Mouse (Mus musculus) hindbrain, postnatal 0 days (tissue): ENCODE measurements at regions not wholly inside any gene's neighbourhood (a gene's known extent, or its start where the extent isn't known, plus 50 kb on each side); places are given as distances from the start of the nearest gene placed in this dataset.
"Not testable (repeated sequence)": the region's sequence is repeated elsewhere in the genome, so short reads cannot be mapped to it uniquely, and the experiment has no call there.

Experiments
- ATAC-seq: fragments of 200-750 bp; cut with Nextera tagmentation; 2 replicates; pipeline ENCODE4 v1.8.0; 2017; ENCODE audit warnings: mild to moderate bottlenecking, moderate TSS enrichment, moderate library complexity
- DNase-seq: peaks from one replicate; pipeline ENCODE4 v3.0.0-alpha.2; 2015; ENCODE audit warnings: low spot score
- H3K27ac ChIP-seq: fragments of 300-500 bp; sonication (generic); 2 replicates; pipeline ENCODE4 v1.5.1; 2014; ENCODE audit warnings: mild to moderate bottlenecking
- H3K27me3 ChIP-seq: fragments of 300-500 bp; sonication (generic); 2 replicates; pipeline ENCODE4 v1.6.1; 2014; ENCODE audit warnings: low read length, mixed read lengths; ENCODE audit not compliant: insufficient read depth
- H3K36me3 ChIP-seq: fragments of 300-500 bp; sonication (generic); 2 replicates; pipeline ENCODE4 v1.6.1; 2014; ENCODE audit warnings: low read length, mixed read lengths; ENCODE audit not compliant: insufficient read depth
- H3K4me1 ChIP-seq: fragments of 300-500 bp; sonication (generic); 2 replicates; pipeline ENCODE4 v1.6.1; 2014; ENCODE audit warnings: antibody characterized with exemption, low read length, mixed read lengths; ENCODE audit not compliant: insufficient read depth
- H3K4me2 ChIP-seq: fragments of 300-500 bp; sonication (generic); 2 replicates; pipeline ENCODE4 v1.6.1; 2014; ENCODE audit warnings: low read depth, mild to moderate bottlenecking, low read length, moderate library complexity, mixed read lengths
- H3K4me3 ChIP-seq: fragments of 300-500 bp; sonication (generic); 2 replicates; pipeline ENCODE4 v1.5.1; 2014; ENCODE audit warnings: low read length
- H3K9ac ChIP-seq: fragments of 300-500 bp; sonication (generic); replicated peaks from 2 replicates; pipeline ENCODE4 v1.6.1; 2014; ENCODE audit warnings: mild to moderate bottlenecking, low read length, moderate library complexity, mixed read lengths
- H3K9me3 ChIP-seq: fragments of 300-500 bp; sonication (generic); 2 replicates; pipeline ENCODE4 v1.6.1; 2016; ENCODE audit warnings: low read length, mixed read lengths
- CTCF ChIP-seq: IDR thresholded peaks from 2 replicates; pipeline ENCODE4 v1.5.1; 2016; ENCODE audit warnings: antibody characterized with exemption, control low read depth, low read depth
- WGBS: fragments of 180-500 bp; shearing (Covaris S2); extraction: QIAGEN DNeasy Blood & Tissue Kit; methylation state at CpG from one replicate; pipeline ENCODE4 v1.1.7; 2014; 5-methylcytosine and 5-hydroxymethylcytosine counted together

DNA sequence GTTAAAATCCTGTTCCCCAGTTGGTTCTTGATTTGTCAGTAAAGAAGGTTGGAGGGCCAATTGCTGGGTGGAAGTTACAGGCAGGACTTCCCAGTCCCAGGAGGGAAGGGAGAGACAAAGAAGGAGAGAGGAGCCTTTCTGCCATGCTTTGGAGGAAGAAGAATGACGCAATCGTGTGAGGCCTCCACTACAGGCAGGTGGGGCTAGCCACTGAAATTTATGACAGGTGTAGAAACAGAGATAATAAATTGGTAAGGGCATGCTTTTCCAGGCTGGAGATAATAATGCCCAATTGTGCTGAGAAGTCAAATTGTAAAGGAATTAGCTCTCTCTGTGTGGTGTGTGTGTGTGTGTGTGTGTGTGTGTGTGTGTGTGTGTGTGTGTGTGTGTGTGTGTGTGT lies 135.0 kb upstream of the Zfp637 start:
- no peak overlapping the region for H3K9ac ChIP-seq
- no peaks in the 10 kb centered on the region for H3K4me1 ChIP-seq
- no peak overlapping the region for H3K4me2 ChIP-seq
- H3K27me3 ChIP-seq: no peaks in the 10 kb centered on the region
- 77% methylated on average over 2 of the region's 2 CpGs for WGBS
- H3K36me3 ChIP-seq: no peaks in the 10 kb centered on the region
- ATAC-seq: no peak
- no peak overlapping the region for H3K27ac ChIP-seq
- H3K4me3 ChIP-seq: no peak overlapping the region
- no peak for TF ChIP-seq CTCF
- DNase-seq: no peak
- no peaks in the 10 kb centered on the region for H3K9me3 ChIP-seq

DNA sequence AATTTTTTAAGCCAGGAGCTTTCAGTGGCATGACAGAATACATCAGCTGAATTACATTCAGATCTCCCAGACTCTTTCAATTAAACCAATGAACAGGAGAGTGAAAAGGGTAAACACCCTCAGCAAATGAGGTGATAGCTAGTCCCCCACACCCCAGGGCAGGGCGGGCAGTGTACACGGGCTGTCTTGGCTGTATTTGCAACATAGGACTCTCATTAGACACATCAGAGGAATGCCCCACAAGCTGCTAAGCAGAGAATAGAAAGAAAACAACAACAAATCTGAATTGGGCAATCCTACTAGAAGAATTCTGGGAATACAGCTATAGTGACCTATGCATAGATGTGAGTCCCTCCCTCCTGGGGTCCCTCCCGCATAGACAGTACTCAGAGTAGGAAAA lies 131.8 kb upstream of the Zfp637 start:
- no peaks in the 10 kb centered on the region for H3K9me3 ChIP-seq
- H3K27ac ChIP-seq: no peak overlapping the region
- H3K4me3 ChIP-seq: no peak overlapping the region
- WGBS: 69% methylated on average over 3 of the region's 3 CpGs
- no peaks in the 10 kb centered on the region for H3K27me3 ChIP-seq
- H3K4me1 ChIP-seq: no peaks in the 10 kb centered on the region
- DNase-seq (no peak), ATAC-seq (no peak)
- TF ChIP-seq CTCF: no peak
- no peaks in the 10 kb centered on the region for H3K36me3 ChIP-seq
- no peak overlapping the region for H3K9ac ChIP-seq
- H3K4me2 ChIP-seq: no peak overlapping the region

DNA sequence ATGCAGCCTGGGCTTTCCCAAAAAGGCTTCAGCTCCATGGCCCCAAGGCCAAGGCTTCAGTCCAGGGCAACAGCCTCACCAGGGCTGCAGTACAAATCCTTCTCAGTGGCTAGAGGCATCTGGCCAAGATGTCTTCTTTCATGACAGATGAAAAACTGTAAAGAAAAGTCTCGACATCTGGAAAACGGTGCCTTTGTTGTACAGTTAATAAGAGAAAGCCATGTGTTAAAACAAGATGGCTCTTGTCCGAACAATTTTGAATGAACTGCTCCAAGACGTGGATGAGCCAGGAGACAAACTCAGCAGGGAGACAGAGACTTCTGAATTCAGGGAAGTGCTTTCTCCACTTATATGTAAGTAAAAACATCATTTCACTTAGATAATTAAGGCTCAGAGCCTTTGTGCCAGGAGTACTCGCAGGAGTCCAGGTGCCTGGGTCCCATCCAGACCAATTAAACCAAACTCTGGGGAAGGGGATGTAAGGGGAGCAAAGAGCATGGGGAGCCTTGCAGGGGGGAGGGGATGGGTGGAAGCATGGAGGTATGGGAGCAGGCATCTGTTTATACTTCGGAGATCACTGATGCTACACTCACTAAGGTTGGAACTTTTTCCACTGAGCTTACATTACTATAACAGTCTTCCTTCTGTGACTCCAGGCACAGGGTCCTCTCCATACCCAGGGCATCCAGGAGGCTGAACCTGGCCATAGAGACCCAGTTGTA lies 125.8 kb upstream of the Zfp637 start:
- H3K9ac ChIP-seq: no peak overlapping the region
- WGBS: 72% methylated on average over 6 of the region's 6 CpGs
- H3K27ac ChIP-seq: no peak overlapping the region
- H3K4me3 ChIP-seq: no peak overlapping the region
- H3K9me3 ChIP-seq: no peaks in the 10 kb centered on the region
- H3K4me2 ChIP-seq: no peak overlapping the region
- no peak for ATAC-seq
- H3K36me3 ChIP-seq: no peaks in the 10 kb centered on the region
- TF ChIP-seq CTCF: no peak
- H3K4me1 ChIP-seq: no peaks in the 10 kb centered on the region
- H3K27me3 ChIP-seq: no peaks in the 10 kb centered on the region
- DNase-seq: no peak

DNA sequence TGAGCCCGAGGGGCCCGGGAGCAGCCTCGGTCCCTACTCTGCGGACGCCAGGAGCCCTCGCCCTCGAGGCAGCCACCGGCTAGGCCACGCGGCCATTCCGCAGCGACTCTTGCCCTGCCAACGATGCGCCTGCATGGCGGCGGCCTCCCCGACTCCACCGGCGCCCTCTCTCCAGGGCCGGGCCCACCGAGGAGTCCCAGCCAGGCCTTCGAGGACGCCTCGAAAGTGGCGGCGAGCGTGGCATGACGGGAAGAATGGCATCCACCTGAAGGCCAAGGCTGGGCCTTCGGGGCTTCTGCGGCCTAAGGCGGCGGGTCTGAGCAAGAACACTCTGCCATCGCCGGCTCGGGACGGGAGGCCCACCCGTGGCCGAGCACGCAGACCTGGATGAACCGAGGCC lies 124.6 kb upstream of the Zfp637 start:
- not testable (repeated sequence) for H3K36me3 ChIP-seq, H3K27ac ChIP-seq, H3K27me3 ChIP-seq, H3K9ac ChIP-seq, H3K4me3 ChIP-seq, H3K9me3 ChIP-seq, DNase-seq, H3K4me1 ChIP-seq, ATAC-seq, H3K4me2 ChIP-seq
- WGBS: 87% methylated on average over 3 of the region's 40 CpGs

DNA sequence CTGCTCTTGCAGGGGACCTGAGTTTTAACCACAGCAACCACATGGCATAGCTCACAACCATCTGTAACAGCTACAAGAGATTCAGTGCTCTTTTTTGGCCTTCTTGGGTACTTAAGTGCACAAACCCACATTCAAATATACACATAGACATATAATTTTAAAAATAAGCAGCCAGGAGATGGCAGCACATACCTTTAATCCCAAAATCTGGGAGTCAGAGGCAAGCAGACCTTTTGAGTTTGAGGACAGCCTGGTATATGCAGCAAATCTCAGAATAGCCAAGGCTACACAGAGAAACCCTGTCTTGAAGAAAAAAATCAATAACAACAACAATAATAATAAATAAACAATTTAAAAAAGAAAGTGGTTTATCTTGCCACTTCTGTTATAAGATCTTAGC lies 88.6 kb upstream of the Zfp637 start:
- not testable (repeated sequence) for H3K9me3 ChIP-seq, H3K4me3 ChIP-seq, H3K27ac ChIP-seq, DNase-seq, H3K4me1 ChIP-seq, H3K27me3 ChIP-seq, H3K36me3 ChIP-seq, ATAC-seq, H3K9ac ChIP-seq, H3K4me2 ChIP-seq
- TF ChIP-seq CTCF: peak; percentile 32; the same call in 1 of the 2 replicates

DNA sequence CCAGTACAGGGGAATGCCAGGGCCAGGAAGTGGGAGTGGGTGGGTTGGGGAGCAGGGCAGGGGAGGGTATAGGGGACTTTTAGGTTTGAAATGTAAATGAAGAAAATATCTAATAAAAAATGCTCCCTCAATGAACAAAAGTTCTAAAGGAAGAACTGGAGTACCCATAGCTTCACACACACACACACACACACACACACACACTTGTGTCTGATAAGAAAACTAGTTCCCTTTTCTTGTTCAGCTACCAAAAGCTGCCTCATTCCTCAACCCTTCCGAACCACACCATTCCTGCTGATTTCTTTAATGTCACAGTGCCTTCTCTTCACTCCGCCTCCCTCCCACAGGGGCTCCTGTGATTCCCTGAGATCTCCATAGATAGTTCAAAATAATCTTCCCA lies 85.3 kb upstream of the Zfp637 start:
- not testable (repeated sequence) for H3K27ac ChIP-seq, H3K9me3 ChIP-seq, H3K4me1 ChIP-seq, H3K9ac ChIP-seq, H3K27me3 ChIP-seq, H3K36me3 ChIP-seq, DNase-seq, H3K4me2 ChIP-seq, H3K4me3 ChIP-seq, ATAC-seq
- 89% methylated on average over 2 of the region's 2 CpGs for WGBS

DNA sequence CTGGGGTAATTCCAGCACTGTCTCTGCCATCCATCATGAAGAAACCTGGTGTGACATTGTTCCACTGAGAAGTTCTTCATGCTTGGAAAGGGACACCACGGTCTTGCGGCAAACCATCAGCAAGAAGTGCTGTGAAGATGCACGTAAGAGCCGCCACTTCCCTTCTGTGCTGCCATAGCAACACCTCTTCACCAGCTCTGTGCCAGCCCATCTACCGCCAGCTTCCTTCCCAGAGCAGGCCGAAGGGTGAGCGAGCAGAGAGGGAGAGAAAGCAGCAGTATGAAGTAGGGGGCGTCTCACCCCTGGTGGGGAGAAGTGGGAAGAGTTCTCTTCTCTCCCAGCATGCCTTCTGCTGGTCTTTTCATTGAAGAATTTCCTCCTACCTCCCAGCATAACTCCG lies 84.8 kb upstream of the Zfp637 start:
- H3K9ac ChIP-seq: no peak overlapping the region
- DNase-seq (no peak), ATAC-seq (no peak)
- 60% methylated on average over 9 of the region's 9 CpGs for WGBS
- no peaks in the 10 kb centered on the region for H3K27me3 ChIP-seq
- no peak overlapping the region for H3K27ac ChIP-seq
- no peaks in the 10 kb centered on the region for H3K4me1 ChIP-seq
- no peaks in the 10 kb centered on the region for H3K36me3 ChIP-seq
- TF ChIP-seq CTCF: no peak
- H3K9me3 ChIP-seq: no peaks in the 10 kb centered on the region
- H3K4me2 ChIP-seq: no peak overlapping the region
- H3K4me3 ChIP-seq: no peak overlapping the region
